Mouse (Mus musculus): ENCODE results near the gene Bmp2k.

The Bmp2k gene

GRCm38 (mm10) chr5:96997310-96997801 is at the start of gene Bmp2k:
Gene Bmp2k, plus strand, starts transcription at chr5:96997689.
- peak; percentile 88 for DNase-seq (ENCODE audit: low spot score)

- DNase-seq (ENCODE audit: low spot score): no peak
Observed at GRCm38 (mm10) chr5:96948856-96949527, 48.5 kb upstream of the Bmp2k start.

DNA sequence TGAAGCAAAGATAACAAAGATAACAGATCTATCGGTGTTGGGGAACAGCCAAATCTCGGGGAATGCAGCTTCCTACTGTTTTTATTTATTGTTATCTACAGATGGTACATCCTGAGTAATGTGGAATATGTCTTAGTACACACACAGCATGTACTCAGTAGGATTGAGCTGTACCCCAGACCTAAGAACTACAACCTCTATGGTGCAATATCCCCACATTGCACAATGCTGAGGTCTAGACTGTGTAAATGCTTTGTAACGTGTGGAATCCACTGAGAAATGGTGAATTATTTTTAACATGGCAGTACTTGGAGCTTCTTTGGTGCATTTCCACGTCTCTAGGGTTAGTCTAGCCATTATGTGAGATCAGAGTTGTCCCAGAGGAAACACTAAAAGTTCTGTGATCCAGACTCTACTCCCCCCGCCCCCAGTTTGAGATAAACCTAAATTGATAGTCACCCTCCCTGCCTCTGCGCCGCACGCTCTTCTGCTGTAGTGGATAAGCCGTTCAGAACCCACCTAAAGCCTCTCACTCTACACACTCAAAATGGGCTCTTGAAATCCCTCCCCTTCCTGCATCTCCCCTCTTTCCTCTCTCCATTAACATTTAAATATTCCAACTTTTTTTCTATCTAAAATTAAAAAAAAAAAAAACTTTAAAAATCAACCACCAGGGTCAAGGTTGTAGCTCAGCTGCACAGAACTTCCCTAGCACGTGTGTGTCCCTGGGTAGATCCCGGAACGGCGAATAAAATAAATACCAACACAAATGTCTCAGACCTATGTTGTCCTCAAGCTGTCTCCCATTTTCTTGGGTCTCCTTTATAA is 47.4 kb upstream of the Bmp2k start:
- DNase-seq (ENCODE audit: low spot score): no peak

- no peak for DNase-seq (ENCODE audit: low spot score)
Observed at GRCm38 (mm10) chr5:96950667-96951492, 46.6 kb upstream of the Bmp2k start.

DNA sequence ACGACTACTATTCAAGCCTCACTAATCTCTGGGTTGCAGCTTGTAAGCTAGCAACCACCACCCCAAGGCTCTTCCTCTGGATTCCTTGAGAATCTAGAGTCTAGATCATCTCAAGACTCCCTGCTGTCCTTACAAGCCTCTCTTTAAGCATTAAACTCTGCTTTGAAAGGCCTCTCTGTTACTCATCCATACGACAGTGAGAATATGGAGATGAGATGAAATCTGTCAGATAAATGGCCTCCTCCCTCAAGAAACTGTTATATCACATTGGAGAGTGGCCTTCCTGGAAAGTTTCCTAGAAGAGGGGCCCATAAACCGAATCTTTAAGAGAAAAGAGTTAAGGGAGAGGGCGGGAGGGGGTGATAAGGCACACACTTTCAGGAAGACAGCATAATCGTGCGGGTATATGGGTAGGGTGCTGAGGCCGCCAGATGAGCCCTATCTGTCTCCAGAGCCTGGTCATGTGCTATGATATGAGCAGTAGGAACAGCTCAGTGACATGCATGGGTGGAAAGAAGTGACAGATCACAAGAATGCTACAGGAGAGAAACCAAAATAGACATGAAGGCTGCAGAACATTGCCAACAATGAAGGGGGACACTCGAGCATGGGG is 45.9 kb upstream of the Bmp2k start:
- DNase-seq (ENCODE audit: low spot score): no peak

- no peak for DNase-seq (ENCODE audit: low spot score)
Observed at GRCm38 (mm10) chr5:96954040-96954439, 43.4 kb upstream of the Bmp2k start.

DNA sequence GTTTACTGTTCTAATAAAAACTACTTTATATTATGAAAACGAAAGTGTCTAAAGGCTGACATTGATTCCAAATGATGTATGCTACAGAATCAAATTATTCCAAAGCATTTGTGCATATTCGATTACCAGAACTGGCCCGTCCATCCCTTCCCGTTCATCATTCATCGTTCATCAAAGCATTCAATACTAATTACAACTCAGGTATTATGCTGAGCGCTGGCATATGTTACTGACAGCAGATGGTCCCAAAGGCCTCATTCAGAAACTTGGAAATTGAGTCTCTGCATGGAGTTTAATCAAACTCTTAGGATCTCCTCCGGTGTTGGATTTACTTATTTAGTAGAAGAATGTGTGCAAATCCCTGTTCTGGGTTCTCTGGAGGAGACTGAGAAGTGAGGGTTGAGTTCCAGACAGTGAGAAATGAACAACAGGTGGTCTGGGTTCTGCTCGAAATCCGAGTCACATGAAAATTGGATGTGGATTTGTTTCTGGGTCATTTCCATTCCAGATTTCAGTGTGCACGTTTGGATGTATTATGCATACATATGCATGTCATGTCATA is 42.9 kb upstream of the Bmp2k start:
- DNase-seq (ENCODE audit: low spot score): no peak

DNA sequence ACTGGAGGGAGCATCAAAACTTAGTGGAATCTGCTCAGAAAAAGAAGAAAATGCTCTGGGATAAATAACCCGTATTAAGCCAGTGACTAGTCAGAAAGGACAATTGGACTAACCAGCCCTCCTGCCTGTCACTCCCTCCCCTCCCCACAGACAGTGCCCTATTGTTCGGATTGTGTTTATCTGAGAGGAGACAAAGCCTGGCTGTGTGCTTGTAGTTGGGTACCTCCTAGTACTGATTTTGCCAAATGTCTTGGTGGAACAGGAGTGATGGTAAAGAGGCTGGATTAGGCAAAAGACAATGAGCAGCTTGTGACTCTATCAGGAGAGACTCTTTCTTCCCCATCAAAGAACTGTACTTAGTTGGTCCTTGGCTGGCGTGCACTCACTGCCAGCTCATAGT is 40.6 kb upstream of the Bmp2k start:
- no peak for DNase-seq (ENCODE audit: low spot score)

DNA sequence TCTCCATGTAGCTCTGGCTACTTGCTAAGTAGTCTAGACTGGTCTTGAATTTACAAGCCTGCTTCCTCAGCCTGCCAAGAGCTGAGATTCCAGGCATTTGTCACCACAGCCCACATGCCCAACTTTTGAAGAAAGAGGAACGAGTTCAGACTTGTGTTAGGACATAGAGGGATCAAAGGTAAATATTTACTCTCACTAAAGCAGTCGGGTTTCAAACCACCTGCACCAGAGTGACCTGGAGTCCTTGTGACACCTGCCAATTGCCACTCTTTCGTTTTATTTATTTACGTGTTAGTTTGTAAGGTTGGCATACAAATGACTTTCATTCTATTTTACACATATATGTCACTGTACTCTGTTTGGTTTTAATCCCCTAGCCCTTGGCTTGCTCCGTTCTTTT is 36.4 kb upstream of the Bmp2k start:
- no peak for DNase-seq (ENCODE audit: low spot score)

- no peak for DNase-seq (ENCODE audit: low spot score)
Observed at GRCm38 (mm10) chr5:96961852-96962251, 35.6 kb upstream of the Bmp2k start.

GRCm38 (mm10) chr5:96962252-96962933 is 35.1 kb upstream of the Bmp2k start:
- no peak for DNase-seq (ENCODE audit: low spot score)

DNA sequence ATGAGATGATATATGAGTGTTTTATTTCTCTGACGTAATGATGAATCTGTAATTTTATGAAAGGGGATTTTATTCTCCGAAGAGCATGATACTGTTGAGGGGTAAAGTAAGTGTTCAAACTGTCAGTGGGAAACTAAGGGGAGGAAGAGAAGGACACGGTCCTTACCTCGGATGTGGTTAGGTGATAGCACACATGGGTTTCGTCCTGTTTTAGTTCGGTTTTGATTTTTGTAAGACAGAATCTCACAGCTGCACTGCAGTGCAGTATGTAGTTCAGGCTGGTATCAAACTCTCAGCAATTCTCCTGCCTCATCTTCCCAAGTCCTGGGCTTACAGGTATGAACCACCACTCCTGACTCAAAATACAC is 34.6 kb upstream of the Bmp2k start:
- DNase-seq (ENCODE audit: low spot score): no peak

DNA sequence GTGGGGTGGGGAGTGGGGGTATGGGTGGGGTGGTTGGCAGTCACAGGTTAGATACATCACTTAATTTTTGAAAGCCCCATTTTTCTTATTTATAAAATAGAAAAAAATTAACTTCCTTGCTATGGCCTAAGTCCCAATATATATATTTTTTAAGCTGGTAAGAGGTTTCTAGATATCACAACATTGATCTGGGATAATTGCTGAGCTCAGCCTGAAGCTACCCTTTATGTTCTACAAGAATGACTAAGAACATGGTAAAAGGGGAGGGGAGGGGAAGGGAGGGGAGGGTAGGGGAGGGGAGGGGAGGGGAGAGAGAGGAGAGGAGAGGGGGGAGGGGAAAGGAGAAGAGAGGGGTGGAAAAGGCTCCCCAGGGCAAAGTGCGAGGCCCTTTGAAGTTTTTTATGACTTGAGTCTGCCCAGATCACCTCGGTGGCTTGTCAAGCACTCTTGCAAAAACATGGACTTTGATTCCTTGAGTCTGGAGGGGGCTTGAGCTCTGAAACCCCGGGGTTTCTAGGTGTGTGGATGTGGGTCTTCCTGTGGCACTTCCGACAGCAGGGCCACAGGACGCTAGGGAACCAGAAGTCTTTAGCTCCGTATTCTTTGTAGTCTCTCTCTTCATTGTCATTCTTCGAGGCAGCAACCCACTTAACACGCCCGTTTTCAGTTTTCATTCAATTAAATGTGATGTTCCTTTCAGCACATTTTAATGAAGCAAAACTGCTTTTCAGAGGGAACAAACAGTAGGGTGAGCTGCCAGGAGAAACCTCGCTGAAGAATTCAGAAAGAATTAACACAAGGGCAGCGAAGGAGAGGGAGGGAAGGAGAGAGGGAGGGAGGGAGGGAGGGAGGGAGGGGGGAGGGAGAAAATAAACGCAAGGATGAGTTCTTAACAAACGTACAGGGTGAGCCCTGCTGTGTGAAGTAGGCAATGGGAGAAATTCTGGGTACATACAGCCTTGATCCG is 33.1 kb upstream of the Bmp2k start:
- DNase-seq (ENCODE audit: low spot score): peak; percentile 53

DNA sequence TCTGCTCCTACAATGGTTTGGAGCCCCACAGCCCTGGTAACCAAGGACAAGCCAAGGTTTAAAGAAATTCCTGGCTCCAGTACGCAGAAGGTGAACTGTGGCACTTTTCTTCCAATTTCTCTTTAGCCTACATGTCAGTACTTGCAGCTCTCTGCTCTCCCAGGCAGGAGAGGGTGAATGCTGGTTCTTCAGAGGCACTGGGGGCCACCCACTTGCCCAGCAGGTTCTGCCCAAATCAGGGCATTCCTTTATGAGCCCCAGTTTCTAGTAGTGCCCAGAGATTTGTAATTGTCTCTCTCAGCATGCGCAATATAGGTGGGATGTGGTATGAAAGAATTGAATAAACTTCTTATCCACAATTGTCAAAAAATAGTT is 32.5 kb upstream of the Bmp2k start:
- DNase-seq (ENCODE audit: low spot score): no peak

GRCm38 (mm10) chr5:96965503-96965902 is 32.0 kb upstream of the Bmp2k start:
- DNase-seq (ENCODE audit: low spot score): no peak

GRCm38 (mm10) chr5:96968628-96969027 is 28.9 kb upstream of the Bmp2k start:
- peak; percentile 81 for DNase-seq (ENCODE audit: low spot score)

DNA sequence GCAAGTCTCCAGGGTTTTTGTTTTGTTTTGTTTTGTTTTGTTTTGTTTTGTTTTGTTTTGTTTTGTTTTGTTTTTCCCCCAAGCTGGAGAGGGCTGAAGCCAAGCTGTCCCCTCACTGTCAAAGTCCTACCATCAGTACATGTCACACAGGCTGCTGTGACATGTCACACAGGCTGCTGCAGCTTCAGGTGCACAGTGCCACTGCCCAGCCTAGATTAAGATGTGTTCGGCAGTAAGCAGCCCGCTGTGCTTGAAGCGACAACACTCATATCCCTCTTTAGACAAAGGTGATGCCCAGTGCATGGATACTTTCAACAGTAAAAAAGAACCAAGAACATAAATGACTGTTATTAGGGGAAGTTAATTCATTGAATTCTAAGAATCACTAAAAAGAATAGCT is 28.5 kb upstream of the Bmp2k start:
- no peak for DNase-seq (ENCODE audit: low spot score)

DNA sequence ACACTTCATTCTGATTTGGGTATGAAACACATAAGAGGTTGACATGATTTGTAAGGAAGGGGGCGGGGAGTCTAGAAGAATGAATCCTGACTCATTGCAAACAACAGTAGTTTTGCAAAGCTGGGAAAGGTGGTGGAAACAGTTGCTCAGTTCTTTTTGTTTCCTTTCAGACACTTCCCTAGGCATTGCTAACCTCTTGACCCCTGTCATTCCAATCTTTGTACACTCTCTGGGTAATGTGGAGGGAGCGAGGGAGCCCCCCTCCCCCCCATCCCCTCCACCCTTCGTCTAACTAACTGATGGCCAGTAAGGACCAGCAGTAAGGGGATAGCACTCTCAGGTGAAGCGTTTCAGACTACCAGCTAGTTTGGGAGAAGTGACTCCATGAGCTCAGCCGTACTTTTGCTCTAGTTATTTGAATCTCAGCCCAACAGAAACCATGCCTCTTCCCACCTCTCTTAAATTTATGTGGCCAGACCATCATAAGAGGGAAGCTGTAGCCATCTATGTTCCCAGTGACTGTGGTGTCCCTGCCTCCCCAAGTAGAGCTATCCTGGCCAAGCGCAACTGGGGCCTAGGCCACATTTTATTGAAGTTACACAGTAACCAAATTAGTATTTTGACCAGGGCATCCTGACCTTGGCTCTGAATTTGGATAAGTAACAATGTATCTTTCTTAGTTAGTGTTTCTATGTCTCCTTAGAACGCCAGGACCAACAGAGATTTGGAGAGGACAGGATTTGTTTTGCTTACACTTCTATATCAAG is 27.6 kb upstream of the Bmp2k start:
- DNase-seq (ENCODE audit: low spot score): peak; percentile 79

DNA sequence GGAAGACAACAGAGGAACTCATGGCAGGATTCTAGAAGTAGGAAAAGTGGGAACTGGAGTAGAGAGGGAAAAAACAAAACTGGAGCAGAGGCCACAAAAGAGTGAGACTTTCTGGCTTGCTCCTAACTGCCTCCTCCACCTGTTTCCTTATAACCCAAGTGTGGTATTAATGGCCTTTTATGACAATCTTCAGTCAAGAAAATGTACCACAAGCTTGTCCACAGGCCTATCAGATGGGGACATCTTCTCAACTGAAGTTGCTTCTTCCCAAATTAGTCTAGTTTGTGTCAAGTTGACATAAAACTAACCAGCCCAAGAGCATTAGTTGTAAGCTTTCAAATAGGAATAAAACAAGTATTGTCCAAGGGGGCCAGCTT is 27.0 kb upstream of the Bmp2k start:
- no peak for DNase-seq (ENCODE audit: low spot score)

Measured in embryo, embryonic 10 days (tissue).